Mouse (Mus musculus) small intestine, adult 2 months (tissue): ENCODE data around the gene Mccc1.
A peak's percentile ranks its signal among the peaks of the same experiment; 100 is the strongest.

Experiments used
- CTCF ChIP-seq: fragments of 200-500 bp; IDR thresholded peaks from 2 replicates; pipeline ENCODE4 v1.5.1; 2012; ENCODE audit warnings: low read depth, mild to moderate bottlenecking, control low read depth, inconsistent platforms, low read length, moderate library complexity, mixed read lengths; ENCODE audit not compliant: insufficient replicate concordance, insufficient read length; ENCODE audit errors: extremely low read depth
- POLR2A ChIP-seq: fragments of 200-500 bp; IDR thresholded peaks from 2 replicates; pipeline ENCODE4 v1.6.1; 2012; ENCODE audit warnings: low read depth, mild to moderate bottlenecking, control low read depth, inconsistent platforms, low read length, moderate library complexity

- TF ChIP-seq CTCF (peak; percentile 9; the same call in 1 of the 2 replicates), POLR2A (no peak)
These were observed 37.5 kb downstream of the Mccc1 start for GRCm38 (mm10) chr3:35962967-35963366.
